Mouse (Mus musculus) ES-Bruce4 (cell line): Measurements from ENCODE around the gene Lpar2. TPM values are rescaled to one million over a fixed set of nuclear protein-coding genes. Genes with fewer than 3 reads are reported as not detected.
A peak's percentile ranks its signal among the peaks of the same experiment; 100 is the strongest.

Experiments used
- H3K27ac ChIP-seq: 2 replicates; pipeline ENCODE4 v1.5.1; 2012; ENCODE audit warnings: low read length, inconsistent platforms; ENCODE audit not compliant: insufficient read depth
- H3K27me3 ChIP-seq: 2 replicates; pipeline ENCODE4 v1.6.1; 2012; ENCODE audit warnings: mild to moderate bottlenecking, low read length, inconsistent platforms; ENCODE audit not compliant: control insufficient read depth, poor library complexity, insufficient read depth, severe bottlenecking
- H3K36me3 ChIP-seq: 2 replicates; pipeline ENCODE4 v1.6.1; 2012; ENCODE audit warnings: inconsistent platforms, mild to moderate bottlenecking, low read length, moderate library complexity; ENCODE audit not compliant: control insufficient read depth, poor library complexity, insufficient read depth, severe bottlenecking
- H3K4me1 ChIP-seq: one replicate; pipeline ENCODE4 v1.8.1; 2011; ENCODE audit warnings: low read length; ENCODE audit not compliant: control insufficient read depth, insufficient read depth
- H3K4me3 ChIP-seq: 2 replicates; pipeline ENCODE4 v1.5.1; 2011; ENCODE audit warnings: low read depth, mild to moderate bottlenecking, low read length
- H3K9ac ChIP-seq: 2 replicates; pipeline ENCODE4 v1.6.1; 2012; ENCODE audit warnings: low read depth, mild to moderate bottlenecking, inconsistent platforms; ENCODE audit not compliant: poor library complexity, severe bottlenecking
- H3K9me3 ChIP-seq: replicated peaks from 2 replicates; pipeline ENCODE4 v1.6.1; 2012; ENCODE audit warnings: mild to moderate bottlenecking, low read length, inconsistent platforms; ENCODE audit not compliant: control insufficient read depth, poor library complexity, insufficient read depth, severe bottlenecking
- CTCF ChIP-seq: IDR thresholded peaks from one replicate; pipeline ENCODE4 v1.8.1; 2011; ENCODE audit warnings: low read depth, low read length
- EP300 ChIP-seq: IDR thresholded peaks from 2 replicates; pipeline ENCODE4 v1.6.1; 2011; ENCODE audit warnings: low read depth, low read length; ENCODE audit not compliant: insufficient read depth
- POLR2A ChIP-seq: IDR thresholded peaks from one replicate; pipeline ENCODE4 v1.8.1; 2011; ENCODE audit warnings: low read length; ENCODE audit not compliant: insufficient read depth
- polyA plus RNA-seq: library from polyadenylated mRNA; stranded (reverse); fragments of >200 nt; gene quantifications from 2 replicates; pipeline ENCODE4 v1.2.4, GENCODE M21; 2011; ENCODE audit warnings: low read depth; ENCODE audit not compliant: missing spikeins, insufficient read depth, insufficient read length

Lpar2 gene
- polyA plus RNA-seq, 1 experiment = 10.1 TPM

- H3K9me3 ChIP-seq = no peaks in the 10 kb centered on the region
- H3K27ac ChIP-seq = peak overlapping the region; percentile 80
- H3K4me1 ChIP-seq = peaks cover 12% of the 10 kb centered on the region
- TF ChIP-seq POLR2A (no peak), EP300 (0 out of 2 replicates have a peak, but pooled peaks have one; percentile 52), CTCF (no peak)
- H3K4me3 ChIP-seq = no peak overlapping the region
- no peaks in the 10 kb centered on the region for H3K36me3 ChIP-seq
- 0 out of 2 replicates have a peak overlapping the region, but pooled peaks have one; percentile 9 for H3K9ac ChIP-seq
- no peaks in the 10 kb centered on the region for H3K27me3 ChIP-seq
Observed at GRCm38 (mm10) chr8:69850926-69851506, 28.8 kb downstream of the Lpar2 start.

DNA sequence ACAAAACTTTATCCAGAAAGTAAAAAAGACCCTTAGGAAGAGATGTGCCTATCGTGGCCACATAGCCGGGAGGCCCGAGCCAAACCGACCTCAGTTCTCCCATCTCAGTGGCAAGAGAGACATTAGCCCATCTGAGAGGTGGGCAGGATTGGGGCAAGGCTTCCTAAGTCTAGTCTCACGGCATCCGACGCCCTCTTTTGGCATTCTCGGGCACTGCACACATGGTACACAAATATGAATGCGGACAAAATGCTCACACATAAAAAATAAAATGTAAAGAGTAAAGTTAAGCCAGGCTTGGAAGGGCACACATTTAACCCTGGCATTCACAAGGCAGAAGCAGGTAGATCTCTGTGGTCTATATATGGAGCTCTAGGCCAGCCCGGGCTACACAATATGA is 31.6 kb downstream of the Lpar2 start:
- no peak overlapping the region for H3K4me3 ChIP-seq

GRCm38 (mm10) chr8:69860807-69861206 is 38.6 kb downstream of the Lpar2 start:
- H3K9me3 ChIP-seq = no peaks in the 10 kb centered on the region
- TF ChIP-seq POLR2A (no peak), CTCF (peak; percentile 76)
- no peaks in the 10 kb centered on the region for H3K36me3 ChIP-seq
- H3K4me1 ChIP-seq = no peaks in the 10 kb centered on the region
- no peak overlapping the region for H3K4me3 ChIP-seq
- no peak overlapping the region for H3K9ac ChIP-seq
- H3K27ac ChIP-seq = no peak overlapping the region
- no peaks in the 10 kb centered on the region for H3K27me3 ChIP-seq

More for the DNA sequence above, 31.6 kb downstream of the Lpar2 start:
- no peak overlapping the region for H3K9ac ChIP-seq
- TF ChIP-seq POLR2A (no peak), CTCF (peak; percentile 64), EP300 (no peak)
- no peaks in the 10 kb centered on the region for H3K36me3 ChIP-seq
- H3K27ac ChIP-seq = no peak overlapping the region
- H3K27me3 ChIP-seq = no peaks in the 10 kb centered on the region
- peaks cover 4% of the 10 kb centered on the region for H3K4me1 ChIP-seq
- no peaks in the 10 kb centered on the region for H3K9me3 ChIP-seq

DNA sequence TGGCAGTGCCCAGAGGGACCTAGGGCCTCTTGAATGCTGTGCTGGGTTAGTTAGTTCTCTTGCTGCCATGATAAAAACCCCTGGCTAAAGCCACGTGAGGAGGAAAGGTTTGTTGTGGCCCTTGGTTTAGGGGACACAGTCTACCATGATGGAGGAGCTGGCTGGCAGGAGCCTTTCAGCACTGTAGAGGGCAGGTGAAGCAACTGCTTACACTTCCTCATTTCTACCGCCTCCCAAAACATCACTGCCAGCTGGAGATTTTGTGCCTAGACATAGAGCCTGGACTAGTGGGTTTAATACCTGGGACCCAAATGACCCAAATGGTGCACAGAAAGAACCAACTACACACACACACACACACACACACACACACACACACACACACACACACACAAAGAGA is 39.0 kb downstream of the Lpar2 start:
- no peaks in the 10 kb centered on the region for H3K9me3 ChIP-seq
- H3K4me1 ChIP-seq = no peaks in the 10 kb centered on the region
- no peaks in the 10 kb centered on the region for H3K27me3 ChIP-seq
- H3K9ac ChIP-seq = no peak overlapping the region
- TF ChIP-seq CTCF (no peak), EP300 (no peak), POLR2A (no peak)
- no peak overlapping the region for H3K27ac ChIP-seq
- no peaks in the 10 kb centered on the region for H3K36me3 ChIP-seq
- H3K4me3 ChIP-seq = no peak overlapping the region

DNA sequence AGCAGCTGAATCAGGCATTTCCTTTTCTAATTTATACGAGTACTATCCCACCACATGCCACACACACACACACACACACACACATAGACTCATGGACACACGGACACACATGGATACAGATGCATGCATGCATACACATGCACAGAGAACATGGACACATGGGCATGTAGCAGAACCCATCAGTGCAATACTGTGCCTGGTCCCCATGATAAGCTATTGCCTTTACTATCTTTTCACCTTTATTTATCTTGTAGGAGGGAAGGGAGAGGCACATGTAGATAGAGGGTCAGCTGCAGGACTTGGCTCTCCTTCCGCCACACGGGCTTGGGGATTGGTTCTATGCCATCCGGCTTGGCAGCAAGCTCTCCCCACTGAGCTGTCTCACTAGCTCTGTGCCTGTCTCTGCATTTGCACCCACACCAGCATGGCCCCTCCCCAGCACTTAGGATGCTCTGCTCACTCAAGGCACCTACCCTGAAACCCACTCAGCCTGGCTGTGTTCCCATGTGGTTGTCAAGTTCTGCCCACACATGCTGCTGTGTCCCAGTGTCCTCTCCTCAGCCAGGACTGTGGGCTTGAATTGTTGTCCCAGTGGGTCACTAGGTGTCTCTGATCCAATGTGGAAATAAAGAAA is 41.3 kb downstream of the Lpar2 start:
- Histone ChIP-seq H3K36me3 (no peaks in the 10 kb centered on the region), H3K9ac (no peak overlapping the region), H3K4me1 (no peaks in the 10 kb centered on the region), H3K9me3 (no peaks in the 10 kb centered on the region), H3K27ac (no peak overlapping the region), H3K4me3 (no peak overlapping the region), H3K27me3 (no peaks in the 10 kb centered on the region)
- no peak for TF ChIP-seq EP300
- no peak for TF ChIP-seq POLR2A
- no peak for TF ChIP-seq CTCF

- Histone ChIP-seq H3K4me3 (no peak overlapping the region), H3K36me3 (no peaks in the 10 kb centered on the region), H3K27ac (no peak overlapping the region), H3K9ac (no peak overlapping the region), H3K27me3 (no peaks in the 10 kb centered on the region), H3K4me1 (no peaks in the 10 kb centered on the region), H3K9me3 (no peaks in the 10 kb centered on the region)
- no peak for TF ChIP-seq CTCF
- no peak for TF ChIP-seq POLR2A
Observed at GRCm38 (mm10) chr8:69864180-69864579, 42.0 kb downstream of the Lpar2 start.
